Mouse (Mus musculus) kidney, adult 2 months (tissue): Measurements from ENCODE around the gene Trp53.

ENCODE experiments used
- CTCF ChIP-seq: fragments of 200-500 bp; conservative IDR thresholded peaks from 2 replicates; pipeline ENCODE4 v1.5.1; 2011; ENCODE audit warnings: low read depth, mild to moderate bottlenecking, control low read depth, low read length, moderate library complexity, mixed read lengths; ENCODE audit not compliant: insufficient read depth, insufficient read length
- POLR2A ChIP-seq: fragments of 200-500 bp; IDR thresholded peaks from one replicate; pipeline ENCODE4 v1.6.1; 2011; ENCODE audit warnings: low read depth, low read length, control low read depth

DNA sequence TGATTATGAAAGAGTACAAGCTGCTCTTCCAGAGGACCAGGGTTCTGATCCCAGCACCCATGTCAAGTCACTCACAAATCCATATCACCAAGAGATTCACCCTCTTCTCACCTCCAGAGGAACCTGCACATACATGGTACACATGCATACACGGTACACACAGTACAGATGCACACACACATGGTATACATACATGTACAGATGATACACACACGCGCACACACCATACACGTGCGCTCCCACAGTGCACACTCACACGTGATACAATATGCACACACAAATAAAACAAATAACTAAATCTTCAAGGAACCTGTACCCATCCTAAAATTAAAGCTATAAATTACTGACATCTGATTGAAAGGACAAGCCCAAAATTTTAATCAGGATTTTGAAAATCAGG, 14.7 kb downstream of the Trp53 start:
- TF ChIP-seq CTCF (no peak), POLR2A (no peak)
